Mouse (Mus musculus) urinary bladder, postnatal 25 days (tissue): ENCODE measurements around the gene Disp3.

Experiments
- DNase-seq: peaks from one replicate; pipeline ENCODE4 v3.0.0; 2022; ENCODE audit warnings: low spot score

The Disp3 gene

GRCm38 (mm10) chr4:148220656-148221055, 67.1 kb downstream of the Disp3 start:
- no peak for DNase-seq

GRCm38 (mm10) chr4:148218238-148218637, 69.5 kb downstream of the Disp3 start:
- DNase-seq = no peak

GRCm38 (mm10) chr4:148215264-148215900, 72.4 kb downstream of the Disp3 start:
- no peak for DNase-seq

GRCm38 (mm10) chr4:148214460-148215136, 73.2 kb downstream of the Disp3 start:
- DNase-seq = no peak

GRCm38 (mm10) chr4:148204873-148205232, 82.9 kb downstream of the Disp3 start:
- no peak for DNase-seq

GRCm38 (mm10) chr4:148204061-148204872, 83.5 kb downstream of the Disp3 start:
- DNase-seq = no peak

- no peak for DNase-seq
These were observed 84.2 kb downstream of the Disp3 start for GRCm38 (mm10) chr4:148203557-148203956.

GRCm38 (mm10) chr4:148198721-148199120, 89.0 kb downstream of the Disp3 start:
- DNase-seq = no peak

- no peak for DNase-seq
These were observed 93.4 kb downstream of the Disp3 start for GRCm38 (mm10) chr4:148194400-148194799.

GRCm38 (mm10) chr4:148192707-148193245, 95.0 kb downstream of the Disp3 start:
- DNase-seq = no peak
